Mouse (Mus musculus) liver, adult 2 months (tissue): ENCODE results near the gene Pla2g6. TPM values are rescaled to one million over a fixed set of nuclear protein-coding genes. Genes with fewer than 3 reads are reported as not detected.
A peak's percentile ranks its signal among the peaks of the same experiment; 100 is the strongest.

Experiments used
- DNase-seq: peaks from one replicate; pipeline ENCODE4 v3.0.0-alpha.2; 2011; ENCODE audit warnings: low read depth, low spot score; ENCODE audit errors: extremely low read depth
- H3K27ac ChIP-seq: fragments of 200-500 bp; replicated peaks from 2 replicates; pipeline ENCODE4 v1.5.1; 2012; ENCODE audit warnings: low read depth, mild to moderate bottlenecking, control low read depth, inconsistent platforms, low read length; ENCODE audit not compliant: insufficient read depth
- H3K27me3 ChIP-seq: fragments of 200-500 bp; 2 replicates; pipeline ENCODE4 v1.6.1; 2012; ENCODE audit warnings: mild to moderate bottlenecking, moderate library complexity, low read length, inconsistent platforms; ENCODE audit not compliant: control insufficient read depth, insufficient read depth
- H3K36me3 ChIP-seq: fragments of 200-500 bp; 2 replicates; pipeline ENCODE4 v1.6.1; 2012; ENCODE audit warnings: low read length, inconsistent platforms; ENCODE audit not compliant: control insufficient read depth, insufficient read depth
- H3K4me1 ChIP-seq: fragments of 200-500 bp; 2 replicates; pipeline ENCODE4 v1.6.1; 2011; ENCODE audit warnings: low read length; ENCODE audit not compliant: control insufficient read depth, insufficient read depth
- H3K4me3 ChIP-seq: fragments of 200-500 bp; 2 replicates; pipeline ENCODE4 v1.5.1; 2011; ENCODE audit warnings: low read depth, mild to moderate bottlenecking, control low read depth, low read length, moderate library complexity; ENCODE audit not compliant: insufficient read depth
- H3K79me2 ChIP-seq: fragments of 200-500 bp; 2 replicates; pipeline ENCODE4 v1.6.1; 2012; ENCODE audit warnings: inconsistent platforms, mild to moderate bottlenecking, low read length, moderate library complexity; ENCODE audit not compliant: control insufficient read depth, insufficient read depth
- H3K9ac ChIP-seq: fragments of 200-500 bp; 2 replicates; pipeline ENCODE4 v1.6.1; 2012; ENCODE audit warnings: low read depth, mild to moderate bottlenecking, control low read depth, inconsistent platforms, low read length
- CTCF ChIP-seq: fragments of 200-500 bp; IDR thresholded peaks from 2 replicates; pipeline ENCODE4 v1.5.1; 2011; ENCODE audit warnings: low read depth, low read length, control low read depth
- POLR2A ChIP-seq: fragments of 200-500 bp; IDR thresholded peaks from 2 replicates; pipeline ENCODE4 v1.6.1; 2011; ENCODE audit warnings: low read length, control low read depth; ENCODE audit not compliant: insufficient read depth; ENCODE audit errors: extremely low read depth
- WGBS: fragments of 180-500 bp; shearing (Covaris S2); methylation state at CpG from one replicate; pipeline ENCODE4 v1.1.7; 2018; 5-methylcytosine and 5-hydroxymethylcytosine counted together
- polyA plus RNA-seq: library from polyadenylated mRNA; depleted of rRNA; stranded (reverse); fragments of >200 nt; gene quantifications from 2 replicates; pipeline ENCODE4 v1.2.3, GENCODE M21; 2012
- total RNA-seq: library from RNA; depleted of rRNA; stranded (reverse); fragments of >200 nt; gene quantifications from 2 replicates; pipeline ENCODE4 v1.2.3, GENCODE M21; 2014

Pla2g6 gene
- total and polyA plus RNA-seq, 2 experiments, result 16.3 to 24.5 TPM

DNA sequence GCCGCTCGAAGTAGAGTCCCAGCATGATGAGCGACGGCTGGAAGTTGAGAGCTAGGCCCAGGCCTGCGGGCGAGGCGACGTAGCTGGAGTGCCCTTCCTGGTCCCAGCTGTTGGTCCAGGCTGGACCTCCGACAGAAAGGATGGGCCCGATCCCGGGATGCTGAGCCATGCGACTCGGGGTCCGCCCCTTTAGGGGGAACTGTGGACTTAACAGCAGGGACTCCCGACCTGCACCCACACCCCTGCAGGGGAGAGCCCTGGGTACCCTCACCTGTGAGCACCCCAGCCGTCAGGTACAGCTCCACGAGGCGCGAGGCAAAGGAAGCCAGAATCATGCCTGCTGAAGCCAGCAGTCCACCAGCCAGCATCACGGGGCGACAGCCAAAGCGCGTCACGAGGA lies 75.6 kb downstream of the Pla2g6 start:
- H3K9ac ChIP-seq, result no peak overlapping the region
- no peak overlapping the region for H3K27ac ChIP-seq
- TF ChIP-seq POLR2A, result no peak
- TF ChIP-seq CTCF, result no peak
- no peaks in the 10 kb centered on the region for H3K4me1 ChIP-seq
- H3K79me2 ChIP-seq, result no peaks in the 10 kb centered on the region
- DNase-seq, result no peak
- H3K36me3 ChIP-seq, result no peaks in the 10 kb centered on the region; the same call in 1 of the 2 replicates
- no peak overlapping the region for H3K4me3 ChIP-seq
- no peaks in the 10 kb centered on the region for H3K27me3 ChIP-seq
- 29% methylated on average over 24 of the region's 24 CpGs for WGBS

DNA sequence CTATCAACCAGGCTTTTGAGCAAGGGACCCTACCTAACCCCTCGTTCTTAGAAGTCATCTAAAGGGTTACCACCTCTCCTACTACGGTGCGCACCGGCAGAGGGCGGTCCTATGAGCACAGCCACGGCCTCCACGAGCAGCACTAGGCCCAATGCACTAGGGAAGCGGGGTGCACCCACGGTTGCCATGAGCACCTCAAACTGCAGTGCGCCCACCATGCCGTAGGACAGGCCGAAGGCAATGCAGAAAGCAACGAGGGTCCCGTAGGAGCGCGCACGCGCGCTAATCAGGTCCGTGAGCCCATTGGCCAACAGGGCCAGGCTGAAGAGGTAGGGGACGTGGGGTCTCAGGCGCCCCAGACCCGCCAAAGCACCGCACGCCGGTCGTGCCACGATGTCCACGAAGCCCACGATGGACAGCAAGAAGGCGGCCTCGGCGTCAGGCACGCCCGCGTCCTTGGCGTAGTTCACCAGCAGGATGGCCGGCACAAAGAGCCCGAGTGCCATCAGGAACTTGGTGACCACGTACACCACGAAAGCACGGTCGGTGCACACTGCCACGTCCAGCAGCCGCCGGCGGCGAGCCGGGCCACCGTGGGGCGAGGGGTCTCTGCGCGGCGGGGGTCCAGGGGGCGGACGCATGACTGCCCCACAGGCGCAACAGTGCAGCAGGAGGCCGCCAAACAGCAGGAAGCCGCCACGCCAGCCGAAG lies 76.3 kb downstream of the Pla2g6 start:
- no peaks in the 10 kb centered on the region for H3K27me3 ChIP-seq
- no peaks in the 10 kb centered on the region; the same call in 1 of the 2 replicates for H3K36me3 ChIP-seq
- DNase-seq, result no peak
- WGBS, result 3% methylated on average over 61 of the region's 61 CpGs
- no peak overlapping the region for H3K27ac ChIP-seq
- no peaks in the 10 kb centered on the region for H3K4me1 ChIP-seq
- no peak overlapping the region; the same call in 1 of the 2 replicates for H3K4me3 ChIP-seq
- no peak overlapping the region for H3K9ac ChIP-seq
- TF ChIP-seq POLR2A (no peak), CTCF (no peak)
- no peaks in the 10 kb centered on the region for H3K79me2 ChIP-seq

DNA sequence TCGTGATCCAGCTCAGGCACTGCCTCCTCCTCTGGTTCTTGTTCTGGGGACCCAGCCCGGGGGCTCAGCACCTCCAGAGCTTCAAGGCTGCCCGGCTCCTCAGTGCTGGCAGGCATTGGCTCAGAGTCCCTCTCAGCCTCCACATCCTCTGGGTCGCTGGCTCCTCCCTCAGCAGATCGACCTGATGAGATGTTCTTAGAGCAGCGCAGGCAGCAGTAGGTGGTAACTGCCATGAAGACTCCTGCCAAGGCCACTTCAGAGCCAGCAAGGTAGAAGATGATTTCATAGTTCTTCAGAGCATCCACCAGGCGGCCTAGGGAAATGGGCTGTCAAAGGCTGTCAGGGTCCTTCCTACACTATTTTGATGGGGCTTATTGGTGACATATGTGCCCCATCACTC lies 77.0 kb downstream of the Pla2g6 start:
- no peaks in the 10 kb centered on the region for H3K27me3 ChIP-seq
- H3K4me3 ChIP-seq, result no peak overlapping the region
- H3K9ac ChIP-seq, result no peak overlapping the region
- no peak overlapping the region for H3K27ac ChIP-seq
- DNase-seq, result no peak
- no peaks in the 10 kb centered on the region for H3K4me1 ChIP-seq
- no peaks in the 10 kb centered on the region for H3K79me2 ChIP-seq
- no peak for TF ChIP-seq POLR2A
- TF ChIP-seq CTCF, result no peak
- peaks cover 4% of the 10 kb centered on the region for H3K36me3 ChIP-seq
- WGBS, result 61% methylated on average over 7 of the region's 7 CpGs

DNA sequence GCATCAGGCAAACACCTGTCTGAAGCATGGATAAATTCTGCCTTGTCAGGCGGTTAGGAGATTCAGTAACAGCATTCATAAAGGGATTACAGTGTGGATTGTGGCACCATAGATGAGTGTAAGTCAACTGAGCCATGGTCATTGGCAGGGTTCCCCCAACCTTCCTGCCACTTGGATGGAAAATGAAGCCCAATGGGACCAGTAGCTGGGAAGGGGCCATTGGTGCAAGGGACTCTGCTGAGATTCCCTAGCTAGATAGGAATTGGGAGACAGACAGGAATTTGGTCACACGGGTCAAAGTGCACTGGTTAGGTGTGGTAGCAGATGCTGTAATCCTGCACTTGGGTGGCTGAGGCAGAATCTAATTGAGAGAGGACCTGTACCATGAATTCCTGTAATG lies 78.0 kb downstream of the Pla2g6 start:
- H3K27ac ChIP-seq, result no peak overlapping the region
- no peaks in the 10 kb centered on the region for H3K4me1 ChIP-seq
- peak; percentile 44 for DNase-seq
- 69% methylated on average over 2 of the region's 2 CpGs for WGBS
- no peaks in the 10 kb centered on the region for H3K27me3 ChIP-seq
- H3K36me3 ChIP-seq, result peaks cover 4% of the 10 kb centered on the region
- no peak overlapping the region for H3K4me3 ChIP-seq
- H3K9ac ChIP-seq, result no peak overlapping the region
- TF ChIP-seq CTCF, result no peak
- no peak for TF ChIP-seq POLR2A
- no peaks in the 10 kb centered on the region for H3K79me2 ChIP-seq

DNA sequence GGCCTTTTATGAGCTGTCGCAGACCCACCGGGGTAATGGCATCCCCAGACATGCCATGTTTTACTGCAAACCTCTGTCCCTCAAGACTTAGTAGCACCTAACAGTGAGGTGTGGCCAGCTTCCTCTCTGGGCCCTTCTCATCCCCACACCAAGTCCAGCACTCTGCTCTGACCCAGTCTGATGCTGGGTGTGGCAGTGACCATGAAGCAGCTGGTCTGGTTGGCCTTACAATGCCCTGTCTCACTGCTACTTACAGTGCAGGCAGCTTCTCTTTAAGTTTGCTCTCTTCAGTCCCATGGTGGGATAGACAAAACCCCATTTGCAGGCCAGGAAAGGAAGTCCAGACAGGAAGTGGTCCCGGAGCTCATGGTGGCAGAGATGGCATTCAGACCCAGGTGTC lies 82.9 kb downstream of the Pla2g6 start:
- Histone ChIP-seq H3K27ac (no peak overlapping the region), H3K9ac (no peak overlapping the region), H3K4me1 (no peaks in the 10 kb centered on the region), H3K27me3 (no peaks in the 10 kb centered on the region), H3K79me2 (no peaks in the 10 kb centered on the region), H3K36me3 (peaks cover 10% of the 10 kb centered on the region), H3K4me3 (no peak overlapping the region)
- WGBS, result 90% methylated on average over 3 of the region's 3 CpGs
- no peak for TF ChIP-seq CTCF
- no peak for TF ChIP-seq POLR2A
- DNase-seq, result no peak

DNA sequence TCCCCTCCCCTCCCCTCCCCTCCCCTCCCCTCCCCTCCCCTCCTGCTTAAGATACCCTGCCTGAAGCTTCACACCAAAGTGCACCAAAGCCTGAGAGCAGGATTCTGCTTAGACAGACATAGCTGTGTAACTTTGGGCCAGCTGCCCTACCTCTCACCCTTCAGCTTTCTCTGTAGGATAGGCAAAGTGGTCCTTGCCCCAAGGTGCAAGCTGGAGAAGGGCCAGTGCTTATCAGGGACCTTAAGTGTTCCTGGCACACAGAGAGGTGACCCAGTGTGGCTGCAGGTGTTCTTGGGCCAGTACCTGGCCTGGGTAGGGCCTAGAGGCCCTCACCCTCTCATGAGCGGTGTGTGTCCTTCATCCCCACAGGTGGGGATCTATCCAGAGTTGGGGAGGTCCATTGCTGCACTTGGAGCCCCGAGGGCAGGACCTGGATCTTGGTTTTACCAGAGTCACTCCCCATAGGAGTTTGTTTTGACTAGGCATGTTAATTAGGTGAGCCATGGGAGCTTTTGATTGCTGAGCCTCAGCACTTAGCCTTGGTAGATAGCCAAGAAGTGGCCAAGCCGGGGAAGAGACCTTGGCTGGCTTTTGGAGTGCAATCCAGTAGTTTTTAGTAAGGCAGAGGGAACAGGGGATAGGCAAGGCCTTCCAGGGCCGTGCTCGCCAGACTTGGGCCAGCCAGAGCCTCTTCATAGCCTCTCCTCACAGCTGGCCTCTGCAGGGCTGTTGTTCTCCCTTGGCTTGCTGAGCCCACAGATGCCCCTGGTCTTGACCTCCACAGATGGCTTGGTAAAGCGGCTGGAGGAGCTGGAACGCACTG lies 83.9 kb downstream of the Pla2g6 start:
- Histone ChIP-seq H3K4me1 (no peaks in the 10 kb centered on the region), H3K36me3 (peaks cover 10% of the 10 kb centered on the region), H3K27me3 (no peaks in the 10 kb centered on the region), H3K79me2 (no peaks in the 10 kb centered on the region), H3K9ac (no peak overlapping the region), H3K4me3 (no peak overlapping the region), H3K27ac (no peak overlapping the region)
- no peak for TF ChIP-seq CTCF
- TF ChIP-seq POLR2A, result no peak
- 84% methylated on average over 7 of the region's 7 CpGs for WGBS
- no peak for DNase-seq
